Mouse (Mus musculus): Measurements from ENCODE around the gene Pitpnm2.
"Not testable (repeated sequence)": the region's sequence is repeated elsewhere in the genome, so short reads cannot be mapped to it uniquely, and the experiment has no call there.

DNA sequence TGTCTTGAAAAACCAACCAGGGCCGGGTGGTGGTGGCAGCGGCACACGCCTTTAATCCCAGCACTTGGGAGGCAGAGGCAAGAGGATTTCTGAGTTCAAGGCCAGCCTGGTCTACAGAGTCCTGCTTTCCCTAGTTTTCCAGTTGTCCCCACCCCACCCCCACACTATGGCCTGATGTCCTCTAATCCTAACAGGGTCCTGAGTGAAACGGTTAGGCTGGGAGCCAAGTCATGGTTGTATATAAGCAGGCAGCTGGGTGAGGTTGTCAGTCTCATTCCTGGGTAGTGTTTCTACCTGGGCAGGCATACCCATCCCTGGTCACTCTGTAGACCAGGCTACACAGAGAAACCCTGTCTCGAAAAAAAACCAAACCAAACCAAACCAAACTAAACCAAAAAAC, 32.5 kb downstream of the Pitpnm2 start:
- TF ChIP-seq CTCF (IDR thresholded peaks at IDR 0.05; ENCODE audit: low read depth, low read length); POLR2A (IDR thresholded peaks at IDR 0.05; ENCODE audit: borderline replicate concordance, low read depth, low read length): not testable (repeated sequence)
